Mouse (Mus musculus) left cerebral cortex, postnatal 4 days (tissue): Measurements from ENCODE around the gene Dhx57. TPM values are rescaled to one million over a fixed set of nuclear protein-coding genes. Genes with fewer than 3 reads are reported as not detected.
"Not testable (repeated sequence)": the region's sequence is repeated elsewhere in the genome, so short reads cannot be mapped to it uniquely, and the experiment has no call there.

ENCODE experiments used
- DNase-seq: peaks from one replicate; pipeline ENCODE4 v3.0.0-alpha.2; 2022
- intact Hi-C: fragments of 180-260 bp; cut with DNase I; formaldehyde crosslinking; loops from one replicate; pipeline ENCODE4 v1.15.1; 2025
- total RNA-seq, 2 experiments: library from RNA; stranded (reverse); gene quantifications; 2 replicates each; pipeline ENCODE4 v1.2.3; 2021

The Dhx57 gene
- total RNA-seq, result 100 to 1,000 TPM; 102 to 103 TPM

DNA sequence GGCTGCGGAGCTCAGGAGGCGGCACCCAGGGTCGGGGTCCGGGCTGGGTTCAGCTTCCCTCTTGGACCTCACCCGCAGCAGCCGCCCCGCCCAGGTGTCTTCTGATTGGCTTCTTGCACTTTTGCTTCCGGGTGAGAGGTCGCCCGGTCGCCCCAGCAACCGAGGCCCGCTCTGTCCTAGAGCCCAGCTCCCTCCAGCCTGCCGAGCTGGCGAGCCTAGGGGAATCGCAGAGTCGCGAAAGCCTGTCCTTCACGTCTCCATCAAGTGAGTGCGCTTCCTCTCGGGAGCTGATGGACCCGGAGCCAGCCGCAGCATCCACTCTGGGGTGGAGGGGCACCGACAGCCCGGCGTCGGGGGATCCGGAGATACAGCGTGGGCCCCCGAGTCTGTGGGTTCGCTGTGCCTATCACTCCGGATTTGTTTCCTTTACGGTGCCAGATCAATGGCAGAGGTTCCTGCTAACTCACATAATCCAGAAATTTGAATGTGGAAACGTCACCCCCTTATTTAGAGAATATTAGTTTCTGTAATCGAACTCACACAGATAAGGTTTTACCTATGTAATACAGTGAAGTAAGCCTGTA lies at the start of gene Dhx57, which contains the start of gene Morn2:
Dhx57 (minus strand) TSS at position 403 of the 584 bp plus-strand sequence.
Morn2 (plus strand) TSS at position 130 of the 584 bp plus-strand sequence.
- intact Hi-C loops, result loop anchor here (10.0 kb wide), 2 partner anchors 75 to 265 kb away; no protein-coding TSS in a partner anchor

GRCm38 (mm10) chr17:80332386-80332785 lies 42.1 kb upstream of the Dhx57 start:
- intact Hi-C loops, result no loop called here
- DNase-seq, result no peak

More for the DNA sequence above, at the start of gene Dhx57, which contains the start of gene Morn2:
- DNase-seq, result peak; percentile 98

DNA sequence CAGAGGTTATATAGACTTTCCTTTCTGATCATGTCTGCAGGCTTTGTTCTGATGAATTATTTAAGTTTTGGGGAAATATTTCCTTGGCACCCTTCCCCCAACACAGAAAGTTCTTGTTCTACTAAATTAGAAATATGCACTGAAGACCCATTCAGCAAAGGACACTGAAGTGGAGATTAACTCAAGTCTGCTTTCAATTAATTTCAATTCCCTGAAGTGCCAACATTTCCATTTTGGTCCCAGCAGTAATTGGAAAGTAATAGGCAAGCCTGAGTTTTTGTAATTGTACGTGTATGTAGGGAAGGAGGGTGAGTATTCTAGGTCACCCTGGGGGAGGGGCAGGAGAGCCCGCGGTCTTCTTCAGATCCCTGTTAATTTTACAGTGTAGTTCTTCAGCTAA lies 36.2 kb upstream of the Dhx57 start:
- intact Hi-C loops, result no loop called here

DNA sequence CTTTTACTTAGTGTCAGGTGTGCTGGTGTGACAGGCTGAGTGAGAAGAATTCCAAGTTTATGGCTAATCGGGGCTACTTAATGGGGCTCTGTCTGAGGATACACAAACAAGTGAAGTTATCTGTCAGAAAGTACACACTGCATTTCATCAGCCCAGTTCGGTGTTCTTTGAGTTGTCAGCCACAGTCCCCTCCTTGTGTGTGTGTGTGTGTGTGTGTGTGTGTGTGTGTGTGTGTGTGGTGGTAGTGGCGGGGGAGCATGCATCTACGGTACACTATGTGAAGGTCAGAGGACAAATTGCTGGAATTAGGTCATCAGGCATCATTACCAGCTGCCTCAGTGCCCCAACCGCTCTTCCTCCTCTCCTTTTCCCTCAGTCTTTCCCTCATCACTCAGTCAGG lies 35.2 kb upstream of the Dhx57 start:
- DNase-seq, result no peak
- intact Hi-C loops, result no loop called here

More for the DNA sequence above, 36.2 kb upstream of the Dhx57 start:
- no peak for DNase-seq

DNA sequence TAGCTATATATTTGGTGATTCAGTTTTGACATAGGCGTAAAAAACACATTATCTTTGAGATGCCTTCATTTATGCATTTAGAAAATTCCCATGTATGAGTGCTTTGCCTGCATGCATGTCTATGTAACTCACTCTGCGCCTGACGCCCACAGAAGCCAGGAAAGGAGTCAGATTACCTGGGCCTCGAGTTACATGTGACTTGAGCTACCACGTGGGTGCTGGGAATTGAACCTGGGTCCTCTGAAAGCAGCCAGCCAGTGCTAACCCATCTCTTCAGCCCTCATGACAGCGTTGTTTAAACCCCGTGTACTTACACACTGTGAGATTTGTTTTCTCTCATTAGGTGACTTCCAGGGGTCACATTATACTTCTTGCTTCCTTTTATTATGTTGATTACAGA lies 34.2 kb upstream of the Dhx57 start:
- DNase-seq, result no peak
- intact Hi-C loops, result no loop called here

- no peak for DNase-seq
- intact Hi-C loops, result no loop called here
Observed at GRCm38 (mm10) chr17:80323658-80324057, 33.4 kb upstream of the Dhx57 start.

GRCm38 (mm10) chr17:80323015-80323414 lies 32.7 kb upstream of the Dhx57 start:
- intact Hi-C loops, result no loop called here
- no peak for DNase-seq

DNA sequence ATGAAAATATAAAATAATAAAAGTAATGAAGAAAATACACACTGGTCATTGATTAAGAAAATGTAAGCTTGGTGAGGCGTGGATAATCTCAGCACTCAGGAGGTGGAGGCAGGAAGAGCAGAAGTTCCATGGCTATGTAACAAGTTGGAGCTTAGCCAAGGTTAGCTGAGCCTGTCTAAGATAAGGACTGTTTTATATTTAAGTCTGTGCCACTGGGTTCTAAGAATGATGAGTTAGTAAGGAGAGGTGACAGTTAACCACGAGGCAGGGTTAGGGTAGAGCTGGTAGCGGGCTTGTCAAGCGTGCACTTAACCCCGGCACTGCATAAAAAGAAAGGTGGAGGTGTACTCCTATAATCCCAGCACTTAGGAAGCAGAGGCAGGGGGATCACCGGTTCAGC lies 32.0 kb upstream of the Dhx57 start:
- no peak for DNase-seq
- intact Hi-C loops, result no loop called here

DNA sequence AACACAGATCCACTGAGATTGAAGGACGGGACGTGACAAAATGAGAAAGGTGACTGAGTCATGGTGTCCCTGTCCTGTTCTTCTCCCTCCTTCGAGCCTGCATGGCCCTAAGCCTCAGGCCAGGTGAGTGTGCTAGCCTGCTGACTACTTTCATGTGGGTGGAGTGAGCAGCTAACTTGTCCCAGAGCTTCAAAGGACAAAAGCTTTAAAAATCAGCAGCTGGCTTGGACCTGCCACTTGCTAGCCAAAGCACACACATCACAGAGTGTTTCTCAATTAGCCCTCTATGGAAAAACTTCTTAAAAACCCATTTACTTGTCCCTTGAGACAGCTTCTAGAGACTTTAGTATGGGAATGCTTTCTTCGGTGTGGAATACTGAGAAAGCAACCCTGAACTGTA lies 22.1 kb upstream of the Dhx57 start:
- intact Hi-C loops, result no loop called here
- no peak for DNase-seq

- DNase-seq, result no peak
- intact Hi-C loops, result no loop called here
Observed at GRCm38 (mm10) chr17:80311761-80312160, 21.5 kb upstream of the Dhx57 start.

GRCm38 (mm10) chr17:80307251-80307650 lies 17.0 kb upstream of the Dhx57 start, which contains the start of gene Arhgef33:
Arhgef33 (plus strand) TSS chr17:80307407.
- intact Hi-C loops, result no loop called here
- DNase-seq, result no peak

DNA sequence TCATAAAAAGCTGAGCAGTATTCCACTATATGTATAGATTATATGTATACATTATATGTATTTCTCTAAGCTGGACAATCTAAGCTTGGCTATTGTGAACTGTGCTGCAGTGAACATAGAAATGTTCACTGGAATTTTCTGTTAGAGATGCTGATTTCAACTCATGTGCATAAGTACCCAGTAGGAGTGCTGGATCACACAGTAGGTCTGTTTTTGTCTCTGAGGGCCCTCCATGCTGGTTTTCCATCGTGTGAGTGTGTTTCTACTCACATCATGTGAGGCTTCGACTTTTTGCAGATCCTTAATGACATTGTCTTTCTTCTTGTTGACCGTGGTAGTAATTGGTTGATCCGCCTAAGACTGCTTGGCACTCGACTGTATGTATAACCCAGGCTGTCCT lies 8.6 kb upstream of the Dhx57 start:
- DNase-seq, result no peak
- intact Hi-C loops, result loop anchor here (10.0 kb wide), 2 partner anchors 66 to 256 kb away; no protein-coding TSS in a partner anchor

- intact Hi-C loops, result loop anchor here (10.0 kb wide), 2 partner anchors 70 to 260 kb away; no protein-coding TSS in a partner anchor
- no peak for DNase-seq
Observed at GRCm38 (mm10) chr17:80295258-80295657, 5.0 kb upstream of the Dhx57 start.

DNA sequence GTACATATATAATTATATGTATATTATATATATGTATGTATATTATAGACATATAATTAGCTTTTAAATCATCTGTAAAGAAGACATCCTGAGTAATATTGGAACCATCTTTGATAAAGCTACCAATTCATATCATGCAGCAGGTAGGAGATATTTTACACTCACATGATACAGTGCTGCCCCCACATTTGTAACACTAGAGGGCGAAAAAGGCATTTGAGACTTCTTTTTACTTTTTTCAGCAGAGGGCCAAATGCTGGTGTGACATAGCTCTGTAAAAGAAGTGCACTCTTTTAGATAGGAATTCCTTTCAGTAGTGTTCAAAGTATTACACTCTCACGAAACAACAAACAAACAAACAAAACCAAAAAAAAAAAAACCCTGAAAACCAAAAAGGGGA lies 872 bp upstream of the Dhx57 start:
- intact Hi-C loops, result loop anchor here (10.0 kb wide), 2 partner anchors 74 to 264 kb away; no protein-coding TSS in a partner anchor
- DNase-seq, result peak; percentile 18

GRCm38 (mm10) chr17:80289280-80290073 lies 799 bp downstream of the Dhx57 start:
- no peak for DNase-seq
- intact Hi-C loops, result loop anchor here (10.0 kb wide), 2 partner anchors 75 to 265 kb away; no protein-coding TSS in a partner anchor

DNA sequence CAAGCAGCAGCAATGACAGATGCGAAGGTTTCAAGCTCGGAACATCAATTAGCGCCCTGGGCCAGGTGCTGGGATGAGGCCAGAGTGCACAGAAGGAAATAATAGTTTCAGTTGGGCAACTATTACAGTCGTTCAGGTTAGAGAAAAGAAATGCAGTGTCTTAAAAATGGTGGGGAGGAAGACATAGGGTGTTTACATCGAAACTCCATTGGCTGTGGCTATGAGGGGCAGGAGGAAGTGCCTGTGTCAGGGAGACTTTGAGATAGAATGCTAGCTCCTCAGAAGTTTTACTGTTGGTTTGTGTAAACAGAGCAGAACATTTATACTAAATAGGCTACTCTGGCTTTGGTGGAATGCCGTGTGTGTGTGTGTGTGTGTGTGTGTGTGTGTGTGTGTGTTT lies 2.3 kb downstream of the Dhx57 start:
- no peak for DNase-seq
- intact Hi-C loops, result no loop called here

GRCm38 (mm10) chr17:80284446-80284845 lies 5.8 kb downstream of the Dhx57 start:
- DNase-seq, result no peak
- intact Hi-C loops, result no loop called here

- no peak for DNase-seq
- intact Hi-C loops, result no loop called here
Observed at GRCm38 (mm10) chr17:80279340-80280070, 10.8 kb downstream of the Dhx57 start.

DNA sequence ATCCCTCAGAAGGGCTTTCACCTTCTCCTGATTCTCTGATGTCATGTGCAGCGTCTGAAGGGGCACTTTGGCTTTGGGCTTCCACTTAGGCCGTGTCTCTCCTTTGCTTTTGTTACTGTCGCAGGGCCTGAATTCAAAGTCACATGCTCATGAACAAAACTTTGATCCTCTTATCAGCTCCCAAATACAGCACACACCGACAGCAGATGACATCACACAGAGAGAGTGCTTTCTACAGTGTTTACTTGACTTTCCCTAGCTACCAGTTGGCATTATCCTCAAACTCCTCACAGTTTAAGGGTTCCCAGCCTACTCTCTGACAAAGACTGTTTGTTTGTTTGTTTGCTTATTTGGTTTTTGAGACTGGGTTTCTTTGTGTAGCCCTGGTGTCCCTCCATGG lies 12.0 kb downstream of the Dhx57 start:
- intact Hi-C loops, result no loop called here

DNA sequence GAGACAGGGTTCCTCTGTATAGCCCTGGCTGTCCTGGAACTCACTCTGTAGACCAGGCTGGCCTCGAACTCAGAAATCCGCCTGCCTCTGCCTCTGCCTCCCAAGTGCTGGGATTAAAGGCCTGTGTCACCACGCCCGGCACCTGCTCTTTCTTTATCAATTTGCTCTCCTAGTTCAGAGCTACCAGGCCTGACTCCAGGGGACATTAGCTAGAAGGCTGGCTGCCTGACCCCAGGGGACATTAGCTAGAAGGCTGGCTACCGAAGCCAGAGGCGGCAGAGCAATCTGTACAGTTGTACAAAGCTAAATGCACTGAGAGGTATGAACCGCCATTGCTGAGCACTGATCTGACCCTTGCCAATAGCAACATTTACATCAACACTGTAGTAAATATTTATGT lies 19.7 kb downstream of the Dhx57 start:
- DNase-seq, intact Hi-C loops: not testable (repeated sequence)

More for the DNA sequence above, 12.0 kb downstream of the Dhx57 start:
- DNase-seq, result no peak

GRCm38 (mm10) chr17:80268151-80268550 lies 22.1 kb downstream of the Dhx57 start:
- intact Hi-C loops, result no loop called here
- no peak for DNase-seq
